Mouse (Mus musculus): ENCODE data around the gene Samd4. TPM values are rescaled to one million over a fixed set of nuclear protein-coding genes. Genes with fewer than 3 reads are reported as not detected.
"Not testable (repeated sequence)": the region's sequence is repeated elsewhere in the genome, so short reads cannot be mapped to it uniquely, and the experiment has no call there.

Samd4 gene
- total and polyA plus RNA-seq, 2 experiments from 2014 or later, result 4.9 to 14.7 TPM

DNA sequence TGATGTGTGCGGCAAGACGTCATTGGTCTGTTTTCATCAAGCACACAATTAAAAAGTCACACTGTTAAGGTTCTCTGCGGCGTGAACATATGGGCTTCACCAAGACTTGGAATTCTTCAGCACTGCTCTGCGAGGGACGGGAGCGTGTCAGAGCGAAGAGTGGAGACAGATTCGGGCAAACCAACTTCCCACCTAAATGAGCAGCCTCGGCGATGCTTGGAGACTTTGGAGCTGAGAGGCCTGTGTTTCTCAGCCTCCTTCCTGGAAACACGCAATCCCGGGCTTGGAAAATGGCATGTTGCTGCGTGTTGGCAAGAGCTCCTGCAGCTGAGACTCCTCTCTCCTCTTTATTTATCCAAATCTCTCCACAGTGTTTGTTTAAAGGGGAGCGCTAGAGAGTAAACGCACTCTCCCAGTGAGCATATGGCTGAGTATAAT, 210.7 kb downstream of the Samd4 start:
- no peaks in the 10 kb centered on the region; the same call in 1 of the 2 replicates for H3K36me3 ChIP-seq (ENCODE audit: insufficient read depth, low read length)
- ATAC-seq (no peak), DNase-seq (ENCODE audit: low spot score) (peak; percentile 22)
- H3K4me1 ChIP-seq (ENCODE audit: insufficient read depth, low read length), result no peaks in the 10 kb centered on the region
- 0 out of 2 replicates have a peak, but pooled peaks have one; percentile 10 for TF ChIP-seq CTCF (IDR thresholded peaks at IDR 0.05; ENCODE audit: low read depth)
- H3K9ac ChIP-seq (replicated peaks; ENCODE audit: low read length), result no peak overlapping the region
- H3K4me2 ChIP-seq (ENCODE audit: low read depth, low read length), result 0 out of 2 replicates have a peak overlapping the region, but pooled peaks have one; percentile 7
- no peaks in the 10 kb centered on the region for H3K9me3 ChIP-seq (ENCODE audit: low read length)
- H3K27ac ChIP-seq, result no peak overlapping the region
- no peak overlapping the region for H3K4me3 ChIP-seq (ENCODE audit: low read length)
- H3K27me3 ChIP-seq (ENCODE audit: insufficient read depth, low read length), result no peaks in the 10 kb centered on the region
- 65% methylated on average over 16 of the region's 16 CpGs for WGBS

- no peak overlapping the region for H3K27ac ChIP-seq
- H3K4me1 ChIP-seq (ENCODE audit: insufficient read depth, low read length), result no peaks in the 10 kb centered on the region
- no peaks in the 10 kb centered on the region; the same call in 1 of the 2 replicates for H3K36me3 ChIP-seq (ENCODE audit: insufficient read depth, low read length)
- no peak overlapping the region for H3K4me2 ChIP-seq (ENCODE audit: low read depth, low read length)
- H3K9ac ChIP-seq (replicated peaks; ENCODE audit: low read length), result no peak overlapping the region
- H3K9me3 ChIP-seq (ENCODE audit: low read length), result no peaks in the 10 kb centered on the region
- no peak for DNase-seq (ENCODE audit: low spot score)
- H3K4me3 ChIP-seq (ENCODE audit: low read length), result no peak overlapping the region
- H3K27me3 ChIP-seq (ENCODE audit: insufficient read depth, low read length), result no peaks in the 10 kb centered on the region
- ATAC-seq, result no peak
- 94% methylated on average over 3 of the region's 3 CpGs for WGBS
- no peak for TF ChIP-seq CTCF (IDR thresholded peaks at IDR 0.05; ENCODE audit: low read depth)
Measured at GRCm38 (mm10) chr14:47095036-47095435, 212.4 kb downstream of the Samd4 start.

- H3K9me3 ChIP-seq (ENCODE audit: low read length), result no peaks in the 10 kb centered on the region
- TF ChIP-seq CTCF (IDR thresholded peaks at IDR 0.05; ENCODE audit: low read depth), result no peak
- H3K4me3 ChIP-seq (ENCODE audit: low read length), result no peak overlapping the region
- no peaks in the 10 kb centered on the region for H3K4me1 ChIP-seq (ENCODE audit: insufficient read depth, low read length)
- ATAC-seq (peak; percentile 43; the same call in 1 of the 2 replicates), DNase-seq (ENCODE audit: low spot score) (peak; percentile 10)
- no peaks in the 10 kb centered on the region; the same call in 1 of the 2 replicates for H3K36me3 ChIP-seq (ENCODE audit: insufficient read depth, low read length)
- no peaks in the 10 kb centered on the region for H3K27me3 ChIP-seq (ENCODE audit: insufficient read depth, low read length)
- no peak overlapping the region for H3K4me2 ChIP-seq (ENCODE audit: low read depth, low read length)
- H3K9ac ChIP-seq (replicated peaks; ENCODE audit: low read length), result no peak overlapping the region
- H3K27ac ChIP-seq, result no peak overlapping the region
- whole genome bisulfite sequencing, result 82% methylated on average over 5 of the region's 5 CpGs
Measured at GRCm38 (mm10) chr14:47096357-47096756, 213.7 kb downstream of the Samd4 start.

DNA sequence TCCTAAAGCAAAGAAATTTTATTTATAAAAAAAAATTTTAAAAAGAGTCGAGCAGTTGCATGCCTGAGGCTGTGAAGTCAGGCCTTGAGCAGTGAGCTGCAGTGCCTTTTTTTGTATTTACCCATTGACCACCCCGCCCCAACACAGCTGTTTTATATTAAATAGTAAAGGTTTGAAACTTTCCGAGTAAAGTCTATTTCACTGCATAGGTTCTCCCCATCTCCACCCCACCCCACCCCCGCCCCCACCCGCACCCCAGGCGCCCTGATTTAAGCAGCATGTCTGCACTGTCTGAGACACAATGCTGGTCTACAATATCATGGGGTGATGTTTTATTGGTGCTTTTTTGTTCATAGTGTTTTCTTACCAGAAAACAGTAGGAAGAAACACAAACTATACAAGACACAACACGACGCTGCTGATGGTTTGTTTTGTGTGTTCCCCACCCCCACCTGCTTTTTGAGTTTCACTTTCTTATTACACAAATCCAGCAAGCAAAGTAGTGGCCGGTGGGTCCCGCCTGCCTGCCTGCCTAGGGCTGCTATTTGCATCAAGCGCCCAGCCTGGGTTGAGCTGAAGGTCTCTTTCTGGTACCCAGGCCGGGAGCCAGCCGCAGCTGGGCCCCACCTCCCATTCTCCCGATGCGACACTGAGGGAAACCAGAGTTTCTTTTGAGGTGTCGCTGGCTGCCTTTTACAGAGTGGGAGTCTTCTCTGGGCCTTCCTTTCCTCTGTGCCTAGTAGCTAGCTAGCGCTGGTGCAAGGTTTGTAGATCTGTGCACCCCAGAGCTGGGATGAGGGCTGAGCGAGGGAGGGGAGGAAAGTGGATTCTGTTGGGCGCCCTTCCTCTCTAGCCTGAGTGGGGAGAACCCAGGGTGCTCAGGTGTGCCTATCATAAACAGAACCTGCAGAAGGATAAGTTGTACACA, 221.9 kb downstream of the Samd4 start:
- Histone ChIP-seq H3K4me3 (ENCODE audit: low read length) (no peak overlapping the region), H3K9ac (replicated peaks; ENCODE audit: low read length) (no peak overlapping the region), H3K4me1 (ENCODE audit: insufficient read depth, low read length) (no peaks in the 10 kb centered on the region), H3K4me2 (ENCODE audit: low read depth, low read length) (peak overlapping the region; percentile 17; the same call in 1 of the 2 replicates), H3K27ac (no peak overlapping the region), H3K9me3 (ENCODE audit: low read length) (no peaks in the 10 kb centered on the region), H3K27me3 (ENCODE audit: insufficient read depth, low read length) (no peaks in the 10 kb centered on the region), H3K36me3 (ENCODE audit: insufficient read depth, low read length) (no peaks in the 10 kb centered on the region)
- no peak for DNase-seq (ENCODE audit: low spot score)
- TF ChIP-seq CTCF (IDR thresholded peaks at IDR 0.05; ENCODE audit: low read depth), result no peak
- no peak for ATAC-seq
- WGBS, result 34% methylated on average over 19 of the region's 19 CpGs

DNA sequence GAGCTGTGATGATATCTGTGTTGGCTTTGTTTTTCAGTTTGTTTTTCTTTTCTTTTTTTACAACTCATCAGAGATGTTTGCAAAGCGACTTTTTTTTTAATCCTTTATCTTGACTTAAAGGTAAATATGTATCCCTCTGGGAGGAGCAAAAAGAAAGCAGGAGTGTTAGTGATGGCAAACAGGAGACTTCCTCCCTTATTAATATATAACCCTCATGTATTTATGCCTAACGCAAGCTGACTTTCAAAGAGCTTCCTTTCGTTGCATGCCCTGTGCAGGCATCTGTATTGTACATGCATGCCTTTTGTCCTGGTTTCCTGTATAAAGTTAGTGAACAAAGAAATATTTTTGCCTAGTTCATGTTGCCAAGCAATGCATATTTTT, 222.5 kb downstream of the Samd4 start:
- H3K9ac ChIP-seq (replicated peaks; ENCODE audit: low read length), result no peak overlapping the region
- 85% methylated on average over 3 of the region's 3 CpGs for WGBS
- no peak for TF ChIP-seq CTCF (IDR thresholded peaks at IDR 0.05; ENCODE audit: low read depth)
- H3K27me3 ChIP-seq (ENCODE audit: insufficient read depth, low read length), result no peaks in the 10 kb centered on the region
- no peaks in the 10 kb centered on the region for H3K36me3 ChIP-seq (ENCODE audit: insufficient read depth, low read length)
- H3K9me3 ChIP-seq (ENCODE audit: low read length), result no peaks in the 10 kb centered on the region
- DNase-seq (ENCODE audit: low spot score) (no peak), ATAC-seq (no peak)
- H3K4me1 ChIP-seq (ENCODE audit: insufficient read depth, low read length), result no peaks in the 10 kb centered on the region
- H3K27ac ChIP-seq, result no peak overlapping the region
- no peak overlapping the region for H3K4me2 ChIP-seq (ENCODE audit: low read depth, low read length)
- H3K4me3 ChIP-seq (ENCODE audit: low read length), result no peak overlapping the region

- no peak overlapping the region for H3K4me3 ChIP-seq (ENCODE audit: low read length)
- no peak overlapping the region for H3K4me2 ChIP-seq (ENCODE audit: low read depth, low read length)
- no peaks in the 10 kb centered on the region for H3K4me1 ChIP-seq (ENCODE audit: insufficient read depth, low read length)
- no peaks in the 10 kb centered on the region for H3K27me3 ChIP-seq (ENCODE audit: insufficient read depth, low read length)
- H3K36me3 ChIP-seq (ENCODE audit: insufficient read depth, low read length), result no peaks in the 10 kb centered on the region
- H3K27ac ChIP-seq, result no peak overlapping the region
- WGBS, result 95% methylated on average over 3 of the region's 3 CpGs
- ATAC-seq, result no peak
- TF ChIP-seq CTCF (IDR thresholded peaks at IDR 0.05; ENCODE audit: low read depth), result no peak
- H3K9me3 ChIP-seq (ENCODE audit: low read length), result no peaks in the 10 kb centered on the region
- no peak overlapping the region for H3K9ac ChIP-seq (replicated peaks; ENCODE audit: low read length)
- no peak for DNase-seq (ENCODE audit: low spot score)
Measured at GRCm38 (mm10) chr14:47105755-47106154, 223.1 kb downstream of the Samd4 start.

- 85% methylated on average over 3 of the region's 3 CpGs for WGBS
- no peaks in the 10 kb centered on the region for H3K9me3 ChIP-seq (ENCODE audit: low read length)
Measured at GRCm38 (mm10) chr14:47107461-47107860, 224.8 kb downstream of the Samd4 start.

DNA sequence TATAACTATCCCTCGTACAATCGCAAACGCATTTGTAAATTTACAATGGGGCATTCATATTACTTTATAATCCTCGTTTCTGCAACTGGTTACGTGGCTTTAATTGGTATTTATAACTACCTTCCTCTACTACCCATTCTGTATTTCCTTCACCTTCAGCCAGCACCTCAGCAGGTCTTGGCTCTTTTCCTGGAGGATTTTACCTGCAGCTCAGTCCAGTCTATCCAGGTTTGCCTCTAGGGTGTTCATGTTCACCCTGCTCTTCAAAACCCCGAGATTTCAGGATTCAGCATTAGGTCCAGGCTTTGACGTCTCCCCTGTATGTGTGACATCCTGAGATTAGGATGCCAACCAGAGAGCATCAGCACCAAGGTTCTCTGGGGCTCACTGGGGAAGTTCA, 227.7 kb downstream of the Samd4 start:
- H3K4me2 ChIP-seq (ENCODE audit: low read depth, low read length); H3K4me3 ChIP-seq (ENCODE audit: low read length); H3K4me1 ChIP-seq (ENCODE audit: insufficient read depth, low read length); ATAC-seq; H3K27me3 ChIP-seq (ENCODE audit: insufficient read depth, low read length); H3K9ac ChIP-seq (replicated peaks; ENCODE audit: low read length); H3K9me3 ChIP-seq (ENCODE audit: low read length); H3K27ac ChIP-seq; H3K36me3 ChIP-seq (ENCODE audit: insufficient read depth, low read length); DNase-seq (ENCODE audit: low spot score): not testable (repeated sequence)
- 85% methylated on average over 5 of the region's 7 CpGs for WGBS

More at GRCm38 (mm10) chr14:47107461-47107860, 224.8 kb downstream of the Samd4 start:
- DNase-seq (ENCODE audit: low spot score) (no peak), ATAC-seq (no peak)
- Histone ChIP-seq H3K4me2 (ENCODE audit: low read depth, low read length) (no peak overlapping the region), H3K4me1 (ENCODE audit: insufficient read depth, low read length) (no peaks in the 10 kb centered on the region), H3K36me3 (ENCODE audit: insufficient read depth, low read length) (no peaks in the 10 kb centered on the region), H3K27ac (no peak overlapping the region), H3K27me3 (ENCODE audit: insufficient read depth, low read length) (no peaks in the 10 kb centered on the region), H3K4me3 (ENCODE audit: low read length) (no peak overlapping the region), H3K9ac (replicated peaks; ENCODE audit: low read length) (no peak overlapping the region)
- no peak for TF ChIP-seq CTCF (IDR thresholded peaks at IDR 0.05; ENCODE audit: low read depth)
